Mouse (Mus musculus) midbrain, postnatal 0 days (tissue): ENCODE data around the gene Gm28035. TPM values are rescaled to one million over a fixed set of nuclear protein-coding genes. Genes with fewer than 3 reads are reported as not detected.

Source experiments
- ATAC-seq: fragments of 200-750 bp; cut with Nextera tagmentation; 2 replicates; pipeline ENCODE4 v1.8.0; 2017; ENCODE audit warnings: moderate number of reproducible peaks, mild to moderate bottlenecking, moderate TSS enrichment, moderate library complexity; ENCODE audit not compliant: low FRiP score
- DNase-seq: peaks from one replicate; pipeline ENCODE4 v3.0.0-alpha.2; 2015; ENCODE audit warnings: low spot score
- H3K27ac ChIP-seq: fragments of 300-500 bp; sonication (generic); 2 replicates; pipeline ENCODE4 v1.5.1; 2014; ENCODE audit warnings: low read depth, mild to moderate bottlenecking, low read length, mixed read lengths
- H3K27me3 ChIP-seq: fragments of 300-500 bp; sonication (generic); 2 replicates; pipeline ENCODE4 v1.6.1; 2014; ENCODE audit warnings: low read length, control low read depth, mixed read lengths; ENCODE audit not compliant: insufficient read depth
- H3K36me3 ChIP-seq: fragments of 300-500 bp; sonication (generic); 2 replicates; pipeline ENCODE4 v1.6.1; 2014; ENCODE audit warnings: low read length, control low read depth, mixed read lengths; ENCODE audit not compliant: insufficient read depth
- H3K4me1 ChIP-seq: fragments of 300-500 bp; sonication (generic); 2 replicates; pipeline ENCODE4 v1.6.1; 2014; ENCODE audit warnings: mild to moderate bottlenecking, control low read depth, antibody characterized with exemption, low read length, mixed read lengths; ENCODE audit not compliant: insufficient read depth
- H3K4me2 ChIP-seq: fragments of 300-500 bp; sonication (generic); 2 replicates; pipeline ENCODE4 v1.6.1; 2014; ENCODE audit warnings: low read depth, mild to moderate bottlenecking, low read length, mixed read lengths; ENCODE audit not compliant: poor library complexity, severe bottlenecking
- H3K4me3 ChIP-seq: fragments of 300-500 bp; sonication (generic); 2 replicates; pipeline ENCODE4 v1.5.1; 2014; ENCODE audit warnings: low read depth, mild to moderate bottlenecking, low read length, moderate library complexity
- H3K9ac ChIP-seq: fragments of 300-500 bp; sonication (generic); replicated peaks from 2 replicates; pipeline ENCODE4 v1.6.1; 2014; ENCODE audit warnings: mild to moderate bottlenecking, low read length, moderate library complexity, mixed read lengths; ENCODE audit not compliant: poor library complexity, severe bottlenecking
- H3K9me3 ChIP-seq: fragments of 300-500 bp; sonication (generic); 2 replicates; pipeline ENCODE4 v1.6.1; 2016; ENCODE audit warnings: low read length, control low read depth
- CTCF ChIP-seq: IDR thresholded peaks from 2 replicates; pipeline ENCODE4 v1.5.1; 2016; ENCODE audit warnings: antibody characterized with exemption, mild to moderate bottlenecking
- whole genome bisulfite sequencing: fragments of 180-500 bp; shearing (Covaris S2); extraction: QIAGEN DNeasy Blood & Tissue Kit; methylation state at CpG from one replicate; pipeline ENCODE4 v1.1.7; 2014; 5-methylcytosine and 5-hydroxymethylcytosine counted together
- polyA plus RNA-seq: library from polyadenylated mRNA; unstranded; fragments of >200 nt; fragmentation: Nextera tagmentation; extraction: Ambion mirVana; gene quantifications from 2 replicates; pipeline ENCODE4 v1.2.1, GENCODE M21; 2015
- total RNA-seq: library from RNA; depleted of rRNA; stranded (reverse); fragments of >200 nt; gene quantifications from 2 replicates; pipeline ENCODE4 v1.2.3, GENCODE M21; 2014

Gm28035 gene
- total and polyA plus RNA-seq, 2 experiments from 2014 or later, result 0.11 to 6.0 TPM

GRCm38 (mm10) chr2:30256616-30257350 is 16.4 kb downstream of the Gm28035 start:
- Histone ChIP-seq H3K27ac (no peak overlapping the region), H3K4me1 (no peaks in the 10 kb centered on the region), H3K4me3 (no peak overlapping the region), H3K36me3 (peaks cover 61% of the 10 kb centered on the region), H3K9ac (no peak overlapping the region), H3K27me3 (no peaks in the 10 kb centered on the region), H3K9me3 (no peaks in the 10 kb centered on the region), H3K4me2 (no peak overlapping the region)
- DNase-seq, result no peak
- ATAC-seq, result no peak
- TF ChIP-seq CTCF, result no peak
- 98% methylated on average over 30 of the region's 30 CpGs for WGBS

DNA sequence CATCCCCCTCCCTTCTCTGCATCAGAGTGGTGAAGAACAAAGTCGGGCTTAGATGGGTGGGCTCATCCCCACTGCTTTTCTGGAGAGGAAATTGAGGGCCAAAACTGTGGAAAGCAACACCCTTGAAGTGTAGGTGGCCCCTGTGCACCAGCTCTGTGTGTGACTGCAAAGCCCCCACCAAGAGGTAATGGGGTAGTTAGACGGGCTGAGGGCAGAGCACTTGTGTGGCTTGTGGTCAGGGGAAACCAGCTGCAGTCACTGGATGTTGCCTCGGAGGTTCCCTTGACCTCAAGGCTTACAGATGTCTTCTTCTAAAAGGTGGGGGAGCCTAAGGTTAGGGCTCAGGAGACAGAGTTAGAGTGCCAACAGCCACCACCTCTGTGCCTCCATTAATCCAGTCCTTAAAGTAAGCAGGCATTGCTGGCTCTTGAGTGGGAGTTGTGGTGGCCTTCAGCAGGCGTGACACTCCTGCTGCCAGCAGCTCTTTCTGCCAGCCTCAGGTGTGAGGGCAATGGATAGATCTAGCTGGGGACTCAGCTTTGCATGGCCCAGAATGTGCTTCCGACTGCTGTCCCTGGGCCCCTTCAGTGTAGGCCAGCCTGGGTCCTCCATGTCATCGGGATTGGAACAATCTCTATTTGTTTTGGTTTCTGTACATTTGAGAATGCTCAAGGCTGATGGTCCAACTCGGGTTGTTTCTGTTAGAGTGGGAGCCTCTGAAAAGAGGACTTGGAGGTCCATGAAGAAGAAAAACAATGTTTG is 17.5 kb downstream of the Gm28035 start:
- no peaks in the 10 kb centered on the region for H3K9me3 ChIP-seq
- no peaks in the 10 kb centered on the region for H3K27me3 ChIP-seq
- TF ChIP-seq CTCF, result no peak
- no peak overlapping the region for H3K27ac ChIP-seq
- H3K4me3 ChIP-seq, result no peak overlapping the region
- H3K36me3 ChIP-seq, result peaks cover 60% of the 10 kb centered on the region
- no peak overlapping the region for H3K9ac ChIP-seq
- 90% methylated on average over 7 of the region's 7 CpGs for WGBS
- ATAC-seq (no peak), DNase-seq (no peak)
- no peaks in the 10 kb centered on the region for H3K4me1 ChIP-seq
- H3K4me2 ChIP-seq, result no peak overlapping the region

GRCm38 (mm10) chr2:30258600-30258999 is 18.2 kb downstream of the Gm28035 start:
- Histone ChIP-seq H3K36me3 (peaks cover 64% of the 10 kb centered on the region), H3K27ac (no peak overlapping the region), H3K4me3 (no peak overlapping the region), H3K27me3 (no peaks in the 10 kb centered on the region), H3K4me1 (no peaks in the 10 kb centered on the region), H3K4me2 (no peak overlapping the region), H3K9ac (no peak overlapping the region), H3K9me3 (no peaks in the 10 kb centered on the region)
- 97% methylated on average over 4 of the region's 4 CpGs for WGBS
- TF ChIP-seq CTCF, result no peak
- DNase-seq (no peak), ATAC-seq (no peak)

DNA sequence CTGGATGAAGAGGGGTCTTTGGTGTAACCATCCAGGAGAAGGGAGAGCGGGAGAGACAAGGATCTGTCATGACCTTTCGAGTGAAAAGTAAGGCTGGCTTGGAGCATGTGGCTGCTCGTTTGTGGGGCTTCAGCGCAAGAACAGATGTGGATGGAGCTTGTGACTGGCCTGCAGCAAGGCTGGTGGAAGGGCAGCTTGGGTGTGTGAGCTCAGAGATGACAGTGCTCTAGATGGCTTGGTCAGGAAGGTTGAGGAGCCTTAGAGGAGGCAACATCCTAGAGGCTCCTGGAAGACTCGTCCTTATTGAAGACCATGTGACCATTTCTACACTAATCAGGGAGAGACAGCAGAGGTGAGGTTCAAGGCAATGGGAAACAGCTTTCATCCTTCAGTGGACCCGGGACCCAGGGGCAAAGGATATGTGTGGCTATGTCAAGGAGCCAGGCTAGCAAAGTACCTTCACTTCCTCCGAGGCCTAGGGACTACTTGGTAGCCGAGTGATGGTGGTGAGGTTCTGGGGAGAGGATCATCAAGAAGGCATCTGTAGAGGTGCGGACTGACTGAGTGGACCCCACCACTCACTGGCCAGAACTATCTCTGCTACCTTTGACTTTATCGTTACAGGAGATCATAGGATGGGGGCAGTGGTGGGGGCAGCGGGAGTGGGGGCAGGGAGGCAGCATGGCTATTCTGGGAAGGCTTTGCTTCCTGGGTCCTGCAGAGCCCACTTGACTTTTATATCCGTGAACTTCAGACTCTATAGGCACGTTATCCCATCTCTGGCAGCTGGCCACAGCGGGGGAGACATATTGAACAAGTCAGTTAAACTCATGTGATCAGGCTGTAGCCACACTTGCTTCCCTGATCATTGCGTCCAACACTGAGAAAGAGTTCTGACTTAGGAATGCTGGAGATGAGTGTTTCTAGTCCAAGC is 19.0 kb downstream of the Gm28035 start:
- whole genome bisulfite sequencing, result 87% methylated on average over 15 of the region's 15 CpGs
- Histone ChIP-seq H3K4me1 (no peaks in the 10 kb centered on the region), H3K9me3 (no peaks in the 10 kb centered on the region), H3K27me3 (no peaks in the 10 kb centered on the region), H3K36me3 (peaks cover 72% of the 10 kb centered on the region), H3K4me3 (no peak overlapping the region), H3K9ac (no peak overlapping the region), H3K27ac (no peak overlapping the region), H3K4me2 (no peak overlapping the region)
- TF ChIP-seq CTCF, result no peak
- DNase-seq (no peak), ATAC-seq (no peak)

DNA sequence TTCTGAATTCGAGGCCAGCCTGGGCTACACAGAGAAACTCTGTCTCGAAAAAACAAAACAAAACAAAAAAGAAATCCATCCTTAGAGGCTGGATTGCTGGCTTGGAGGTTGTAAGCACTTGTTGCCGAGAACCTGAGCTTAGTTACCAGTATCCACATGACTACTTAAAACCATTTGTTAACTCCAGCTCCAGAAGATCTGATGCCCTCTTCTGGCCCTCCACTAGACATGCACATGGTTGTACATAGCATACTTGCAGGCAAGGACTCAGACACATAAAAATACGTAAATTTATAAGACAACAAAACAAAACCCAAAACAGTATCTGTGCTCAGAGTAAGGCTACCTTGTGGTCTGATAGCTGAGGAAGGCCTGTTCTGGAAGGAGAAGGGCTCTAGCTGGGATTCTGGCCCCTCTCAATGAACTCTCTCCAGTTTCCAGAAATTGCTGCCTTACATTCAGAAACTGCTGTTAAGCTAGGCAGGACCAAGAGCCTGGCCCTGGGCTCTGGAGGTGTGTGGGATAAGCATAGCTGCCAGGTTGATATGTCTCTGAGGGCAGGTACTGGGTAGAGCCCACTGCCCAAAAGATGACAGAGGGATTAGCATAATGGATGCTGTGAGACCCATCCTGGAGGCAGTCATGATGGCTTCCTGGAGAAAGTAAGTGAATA is 20.8 kb downstream of the Gm28035 start:
- Histone ChIP-seq H3K4me3 (no peak overlapping the region), H3K4me2 (no peak overlapping the region), H3K9ac (0 out of 2 replicates have a peak overlapping the region, but pooled peaks have one; percentile 24), H3K27me3 (no peaks in the 10 kb centered on the region), H3K36me3 (peaks cover 66% of the 10 kb centered on the region), H3K9me3 (no peaks in the 10 kb centered on the region), H3K4me1 (peaks cover 3% of the 10 kb centered on the region; the same call in 1 of the 2 replicates), H3K27ac (no peak overlapping the region)
- WGBS, result 81% methylated on average over 4 of the region's 4 CpGs
- DNase-seq, result no peak
- TF ChIP-seq CTCF, result peak; percentile 20; the same call in 1 of the 2 replicates
- no peak for ATAC-seq
